Mouse (Mus musculus) lung, postnatal 0 days (tissue): ENCODE measurements around the gene Cop1.

Experiments
- CTCF ChIP-seq: IDR thresholded peaks from 2 replicates; pipeline ENCODE4 v1.5.1; 2016; ENCODE audit warnings: antibody characterized with exemption, mild to moderate bottlenecking
- EP300 ChIP-seq: IDR thresholded peaks from 2 replicates; pipeline ENCODE4 v1.6.1; 2016; ENCODE audit warnings: antibody characterized with exemption, mild to moderate bottlenecking, control low read depth

DNA sequence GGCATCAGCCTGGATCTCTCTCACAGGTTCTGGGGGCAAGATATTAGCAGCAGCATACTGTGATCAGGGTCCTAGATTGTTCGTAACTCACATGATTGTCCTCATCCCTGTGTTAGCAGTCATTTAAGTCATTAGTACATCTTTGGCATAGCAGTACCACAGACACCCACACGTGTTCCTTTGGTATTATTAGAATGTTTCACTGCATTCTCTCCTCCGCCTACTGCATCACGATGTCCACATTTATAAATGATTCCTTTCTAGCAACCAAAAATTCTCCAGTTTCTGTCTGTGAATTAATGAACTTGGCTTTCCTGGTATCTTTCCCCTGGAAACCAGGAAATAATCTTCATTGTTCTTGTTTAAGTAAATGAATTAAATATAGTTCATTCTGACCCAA, 20.4 kb upstream of the Cop1 start:
- no peak for TF ChIP-seq CTCF
- TF ChIP-seq EP300: no peak
